Mouse (Mus musculus) testis, adult 2 months (tissue): ENCODE measurements around the gene Rbks. TPM values are rescaled to one million over a fixed set of nuclear protein-coding genes. Genes with fewer than 3 reads are reported as not detected.

Experiments
- H3K27ac ChIP-seq: fragments of 200-500 bp; 2 replicates; pipeline ENCODE4 v1.5.1; 2012; ENCODE audit warnings: low read depth, low read length; ENCODE audit not compliant: control insufficient read depth, insufficient read depth
- H3K27me3 ChIP-seq: fragments of 200-500 bp; 2 replicates; pipeline ENCODE4 v1.6.1; 2012; ENCODE audit warnings: mild to moderate bottlenecking, low read length, moderate library complexity; ENCODE audit not compliant: control insufficient read depth, insufficient read depth
- H3K36me3 ChIP-seq: fragments of 200-500 bp; 2 replicates; pipeline ENCODE4 v1.6.1; 2012; ENCODE audit warnings: mild to moderate bottlenecking, low read length; ENCODE audit not compliant: control insufficient read depth, insufficient read depth
- H3K4me1 ChIP-seq: fragments of 200-500 bp; 2 replicates; pipeline ENCODE4 v1.6.1; 2012; ENCODE audit warnings: low read length; ENCODE audit not compliant: control insufficient read depth, insufficient read depth
- H3K4me3 ChIP-seq: fragments of 200-500 bp; 2 replicates; pipeline ENCODE4 v1.5.1; 2012; ENCODE audit warnings: low read depth, mild to moderate bottlenecking, low read length, moderate library complexity, mixed read lengths; ENCODE audit not compliant: control insufficient read depth
- CTCF ChIP-seq: fragments of 200-500 bp; IDR thresholded peaks from 2 replicates; pipeline ENCODE4 v1.5.1; 2012; ENCODE audit warnings: low read depth, mild to moderate bottlenecking, inconsistent platforms, low read length, moderate library complexity; ENCODE audit not compliant: control insufficient read depth, insufficient read depth, insufficient replicate concordance
- POLR2A ChIP-seq: fragments of 200-500 bp; IDR thresholded peaks from 2 replicates; pipeline ENCODE4 v1.6.1; 2012; ENCODE audit warnings: low read depth, mild to moderate bottlenecking, inconsistent platforms, low read length, moderate library complexity; ENCODE audit not compliant: control insufficient read depth
- polyA plus RNA-seq: library from polyadenylated mRNA; depleted of rRNA; stranded (reverse); fragments of >200 nt; gene quantifications from 2 replicates; pipeline ENCODE4 v1.2.3, GENCODE M21; 2012; rRNA removed

The Rbks gene
- polyA plus RNA-seq, 1 experiment, result 19.4 TPM

- TF ChIP-seq CTCF, result no peak
- no peak for TF ChIP-seq POLR2A
- Histone ChIP-seq H3K27me3 (no peaks in the 10 kb centered on the region), H3K4me1 (no peaks in the 10 kb centered on the region), H3K36me3 (no peaks in the 10 kb centered on the region), H3K27ac (no peak overlapping the region), H3K4me3 (no peak overlapping the region)
These were observed 116.2 kb downstream of the Rbks start for GRCm38 (mm10) chr5:31581263-31581662.

GRCm38 (mm10) chr5:31576539-31576975 lies 120.9 kb downstream of the Rbks start:
- no peak for TF ChIP-seq POLR2A
- no peak for TF ChIP-seq CTCF
- Histone ChIP-seq H3K4me1 (no peaks in the 10 kb centered on the region), H3K4me3 (no peak overlapping the region), H3K27me3 (no peaks in the 10 kb centered on the region), H3K27ac (no peak overlapping the region), H3K36me3 (no peaks in the 10 kb centered on the region)

Other genes starting within 250 kb of the Rbks start
- gene Zfp512, start 245.2 kb downstream of the Rbks start, polyA plus RNA-seq, result 9.1 and 9.2 TPM in 2 replicates
- 4.9 and 5.4 TPM in 2 replicates for gene 4930548H24Rik, start 211.9 kb downstream of the Rbks start, polyA plus RNA-seq
- 13.3 and 15.7 TPM in 2 replicates for gene Gpn1, start 202.9 kb downstream of the Rbks start, polyA plus RNA-seq
- gene Slc4a1ap, start 170.6 kb downstream of the Rbks start, polyA plus RNA-seq, result 15.1 and 16.9 TPM in 2 replicates
- 5.9 and 6.4 TPM in 2 replicates for gene Supt7l, start 169.8 kb downstream of the Rbks start, polyA plus RNA-seq
- 18.2 and 22.5 TPM in 2 replicates for gene Mrpl33, start 100.7 kb downstream of the Rbks start, polyA plus RNA-seq
- 38.5 and 39.6 TPM in 2 replicates for gene Babam2, start 57 bp upstream of the Rbks start, polyA plus RNA-seq